Mouse (Mus musculus) Patski (cell line): ENCODE data around the gene Csgalnact2. TPM values are rescaled to one million over a fixed set of nuclear protein-coding genes. Genes with fewer than 3 reads are reported as not detected.
A peak's percentile ranks its signal among the peaks of the same experiment; 100 is the strongest.

Experiments used
- ATAC-seq: fragments of 100-300 bp; one replicate; pipeline ENCODE4 v1.8.0; 2021
- CTCF ChIA-PET: fragments of 350-600 bp; sonication (Branson Sonifier 250); formaldehyde crosslinking; loops from one replicate; lab custom pipeline; 2022; ENCODE audit warnings: inconsistent platforms; lab: Charles Lee
- POLR2A ChIA-PET: fragments of 350-600 bp; sonication (Branson Sonifier 250); formaldehyde crosslinking; loops from one replicate; lab custom pipeline; 2022; ENCODE audit warnings: antibody characterized with exemption, inconsistent platforms; lab: Charles Lee
- DNase-seq: peaks from one replicate; pipeline ENCODE4 v3.0.0-alpha.2; 2011; ENCODE audit warnings: low read depth, low spot score
- H3K27me3 ChIP-seq: fragments of 371-371 bp; one replicate; pipeline ENCODE4 v1.5.1; 2021
- CTCF ChIP-seq: fragments of 100-300 bp; IDR thresholded peaks from one replicate; pipeline ENCODE4 v1.5.1; 2021
- in situ Hi-C: fragments of 300-500 bp; cut with MboI; formaldehyde crosslinking; loops from 3 replicates; pipeline ENCODE4 v1.11.1; 2018; ENCODE audit warnings: low pct_unique_long_range_greater_than_20kb, mixed read lengths
- polyA plus RNA-seq: library from polyadenylated mRNA; unstranded; gene quantifications from one replicate; pipeline ENCODE4 v1.2.3, GENCODE M21; 2021

Gene Csgalnact2
- polyA plus RNA-seq, 1 experiment from 2014 or later: 11.7 TPM

- ATAC-seq (no peak), DNase-seq (no peak)
- ChIA-PET POLR2A (interaction anchor here (0.5 kb wide), 1 partner anchor 355 kb away, joined by 3 read pairs; no protein-coding TSS in a partner anchor), CTCF (interaction anchor here (1.6 kb wide), 1 partner anchor 20 kb away, joined by 4 read pairs; no protein-coding TSS in a partner anchor)
- TF ChIP-seq CTCF: no peak
- in situ Hi-C loops: no loop called here
- no peaks in the 10 kb centered on the region for H3K27me3 ChIP-seq
Measured at GRCm38 (mm10) chr6:118076256-118076655, 62.7 kb downstream of the Csgalnact2 start.

- no peak for ATAC-seq
- POLR2A ChIA-PET: no interaction called here
- no peak for TF ChIP-seq CTCF
- CTCF ChIA-PET: no interaction called here
- DNase-seq: no peak
- H3K27me3 ChIP-seq: no peaks in the 10 kb centered on the region
- in situ Hi-C loops: no loop called here
Measured at GRCm38 (mm10) chr6:118074151-118074550, 64.8 kb downstream of the Csgalnact2 start.

- no peak for ATAC-seq
- CTCF ChIA-PET: no interaction called here
- in situ Hi-C loops: no loop called here
- TF ChIP-seq CTCF: no peak
- H3K27me3 ChIP-seq: peaks cover 1% of the 10 kb centered on the region
- POLR2A ChIA-PET: no interaction called here
- DNase-seq: no peak
Measured at GRCm38 (mm10) chr6:118072176-118072575, 66.8 kb downstream of the Csgalnact2 start.

- ATAC-seq: no peak
Measured at GRCm38 (mm10) chr6:118071416-118071815, 67.5 kb downstream of the Csgalnact2 start.

GRCm38 (mm10) chr6:118071013-118071350, 68.0 kb downstream of the Csgalnact2 start:
- peaks cover 11% of the 10 kb centered on the region for H3K27me3 ChIP-seq
- ChIA-PET CTCF (no interaction called here), POLR2A (no interaction called here)
- DNase-seq (no peak), ATAC-seq (no peak)
- in situ Hi-C loops: no loop called here
- TF ChIP-seq CTCF: no peak

More at GRCm38 (mm10) chr6:118071416-118071815, 67.5 kb downstream of the Csgalnact2 start:
- POLR2A ChIA-PET: no interaction called here
- no peak for DNase-seq
- peaks cover 8% of the 10 kb centered on the region for H3K27me3 ChIP-seq
- in situ Hi-C loops: no loop called here
- TF ChIP-seq CTCF: no peak
- CTCF ChIA-PET: no interaction called here

DNA sequence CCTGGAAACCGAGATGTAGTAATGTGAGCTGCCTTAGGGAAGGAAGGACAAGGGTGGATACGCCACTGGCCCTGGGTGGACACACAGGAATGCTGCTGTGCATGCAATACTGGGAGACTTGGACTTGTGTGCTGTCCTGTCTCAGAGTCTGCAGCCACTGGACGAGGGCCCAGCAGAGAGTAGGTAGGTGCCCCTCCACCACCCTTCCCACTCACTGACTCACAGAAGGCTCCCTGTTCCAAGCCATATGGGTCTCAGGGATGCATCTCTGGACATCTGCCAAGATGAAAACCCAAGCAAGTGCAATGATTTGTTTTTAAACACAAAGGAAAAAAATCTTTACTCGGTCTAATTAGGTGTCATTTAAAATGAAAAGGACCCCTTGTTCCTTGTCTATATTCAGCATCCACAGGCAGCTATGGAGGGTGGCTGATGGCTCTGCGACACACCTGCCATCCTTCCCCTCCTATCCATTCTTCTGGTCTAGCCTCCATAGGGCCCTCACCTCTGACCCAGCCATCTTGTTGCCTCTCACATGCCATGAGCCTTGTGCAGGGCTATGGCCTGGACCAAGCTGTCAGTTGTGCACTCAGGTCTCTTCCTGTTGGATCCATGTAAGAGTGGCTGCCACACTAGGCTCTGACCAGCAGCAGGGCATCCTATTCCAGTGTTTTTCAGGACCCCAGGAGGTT, 68.5 kb downstream of the Csgalnact2 start:
- ChIA-PET CTCF (no interaction called here), POLR2A (interaction anchor here (0.5 kb wide), 1 partner anchor 28 kb away, joined by 4 read pairs; no protein-coding TSS in a partner anchor)
- peaks cover 12% of the 10 kb centered on the region for H3K27me3 ChIP-seq
- in situ Hi-C loops: no loop called here
- no peak for TF ChIP-seq CTCF
- no peak for DNase-seq
- no peak for ATAC-seq

GRCm38 (mm10) chr6:118067720-118068119, 71.2 kb downstream of the Csgalnact2 start:
- no peak for ATAC-seq

DNA sequence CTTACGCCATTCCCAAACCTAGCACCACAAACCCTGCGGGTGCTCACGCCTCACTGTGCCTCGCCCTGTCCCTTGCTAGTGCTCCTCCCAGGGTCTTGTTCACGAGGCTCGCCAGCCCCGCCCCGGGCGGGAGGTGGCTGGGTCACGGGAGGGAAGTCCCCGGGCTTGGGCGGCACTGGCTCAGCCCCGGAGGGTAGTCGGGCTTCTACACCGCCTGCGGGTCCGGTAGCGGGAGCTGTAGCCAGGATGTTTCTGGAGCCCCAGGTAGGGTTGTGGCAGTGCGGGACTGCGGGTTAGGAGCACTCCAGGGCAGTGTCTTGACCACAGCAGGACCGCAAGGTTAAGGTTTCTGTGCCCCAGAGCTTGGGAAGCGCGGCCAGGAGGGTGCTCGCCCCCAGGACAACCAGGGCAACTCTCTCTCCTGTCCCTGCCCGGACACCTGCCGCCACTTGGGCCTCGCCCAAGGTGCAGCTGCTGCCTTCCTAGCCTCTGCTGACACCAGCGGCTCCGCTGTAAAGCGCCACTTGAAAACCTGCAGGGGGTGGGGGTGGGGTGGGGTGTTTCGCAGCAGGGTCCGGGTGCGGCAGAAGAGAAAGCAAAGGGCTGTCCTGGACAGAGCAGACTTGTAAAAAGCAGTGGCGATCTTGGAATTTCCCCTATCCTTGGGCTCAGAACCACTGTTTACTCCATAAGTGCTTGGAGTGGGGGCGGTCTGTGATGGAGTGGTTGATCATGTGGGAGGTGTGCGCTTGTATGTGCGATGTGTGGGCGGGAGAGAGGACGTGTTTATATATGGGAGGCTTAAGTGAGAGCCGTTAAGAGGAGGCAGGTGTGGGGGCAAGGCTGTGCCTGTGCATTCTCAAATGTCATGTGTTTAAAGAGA, 72.5 kb downstream of the Csgalnact2 start:
- in situ Hi-C loops: no loop called here
- ATAC-seq (peak; percentile 52), DNase-seq (no peak)
- ChIA-PET POLR2A (no interaction called here), CTCF (interaction anchor here (1.0 to 1.1 kb wide), 2 partner anchors 10 to 52 kb away, joined by 3 to 4 read pairs; no protein-coding TSS in a partner anchor)
- TF ChIP-seq CTCF: no peak
- peaks cover 15% of the 10 kb centered on the region for H3K27me3 ChIP-seq

More at GRCm38 (mm10) chr6:118067720-118068119, 71.2 kb downstream of the Csgalnact2 start:
- H3K27me3 ChIP-seq: peaks cover 15% of the 10 kb centered on the region
- ChIA-PET CTCF (no interaction called here), POLR2A (no interaction called here)
- in situ Hi-C loops: no loop called here
- DNase-seq: no peak
- no peak for TF ChIP-seq CTCF

GRCm38 (mm10) chr6:118065837-118066198, 73.1 kb downstream of the Csgalnact2 start:
- CTCF ChIA-PET: interaction anchor here (1.0 to 1.3 kb wide), 3 partner anchors 9 to 52 kb away, joined by 3 to 4 read pairs (median 4); no protein-coding TSS in a partner anchor
- in situ Hi-C loops: no loop called here
- peaks cover 15% of the 10 kb centered on the region for H3K27me3 ChIP-seq
- POLR2A ChIA-PET: no interaction called here
- TF ChIP-seq CTCF: no peak
- DNase-seq (no peak), ATAC-seq (no peak)

DNA sequence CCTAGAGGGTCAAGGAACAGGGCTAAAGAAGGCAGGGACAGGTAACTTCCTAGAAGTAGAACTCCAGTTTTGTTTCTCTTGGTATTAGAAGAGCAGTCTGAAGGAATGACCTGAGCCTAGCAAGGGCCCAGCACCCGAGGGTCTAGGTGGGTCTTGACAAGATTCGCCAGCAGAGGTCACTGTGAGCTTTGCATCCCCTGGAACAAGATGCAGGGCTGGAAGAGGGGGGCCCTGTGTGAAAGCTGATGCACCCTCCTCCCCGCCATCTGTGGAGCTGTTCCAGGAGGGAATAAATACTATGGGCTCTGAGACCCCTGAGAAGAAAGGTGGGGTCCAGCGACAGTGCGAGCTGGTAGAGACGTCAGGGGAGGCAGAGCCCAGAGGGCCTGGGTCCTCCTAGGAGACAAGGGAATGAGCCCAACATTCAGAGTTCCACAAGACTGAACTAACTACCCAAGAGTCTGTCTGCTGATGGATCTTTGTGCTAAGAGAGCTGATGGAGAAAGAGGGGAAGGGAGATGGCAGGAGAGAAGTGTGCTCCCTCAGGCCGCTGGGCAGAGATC, 73.9 kb downstream of the Csgalnact2 start:
- peaks cover 15% of the 10 kb centered on the region for H3K27me3 ChIP-seq
- ChIA-PET CTCF (interaction anchor here (1.0 to 1.3 kb wide), 3 partner anchors 8 to 53 kb away, joined by 3 to 4 read pairs (median 4); no protein-coding TSS in a partner anchor), POLR2A (no interaction called here)
- DNase-seq (no peak), ATAC-seq (peak; percentile 24)
- in situ Hi-C loops: no loop called here
- TF ChIP-seq CTCF: no peak
